ENCODE assay signal across 41 mouse cellular contexts in genomic region chr1:171535194-171535593, GRCm38 (mm10). TPM values are rescaled to one million over a fixed set of nuclear protein-coding genes. Genes with fewer than 3 reads are reported as not detected.
"Had no signal": no experiment of that assay in that cellular context is flagged by ENCODE, and none has a peak within 500 bp of the region (broad histone marks: within the 10 kb centered on the region; RNA-seq: fewer than 3 reads in every experiment).

Gene Itln1, minus strand, starts transcription at chr1:171535294.

- H3K4me1 ChIP-seq: heart, embryonic 10.5 days; heart, embryonic 12.5 days; heart, embryonic 13.5 days; heart, embryonic 15.5 days; hindbrain, embryonic 10.5 days; hindbrain, embryonic 12.5 days; hindbrain, embryonic 13.5 days; hindbrain, embryonic 15.5 days; intestine, embryonic 15.5 days; kidney, embryonic 15.5 days had no signal

- H3K4me3 ChIP-seq: heart, embryonic 10.5 days; heart, embryonic 12.5 days; heart, embryonic 13.5 days; heart, embryonic 15.5 days; hindbrain, embryonic 10.5 days; hindbrain, embryonic 12.5 days; hindbrain, embryonic 13.5 days; hindbrain, embryonic 15.5 days; intestine, embryonic 15.5 days; kidney, embryonic 15.5 days; layer of hippocampus, adult 2 months; left cerebral cortex, adult 2 months had no signal

- H3K36me3 ChIP-seq: heart, embryonic 10.5 days; heart, embryonic 12.5 days; heart, embryonic 13.5 days; heart, embryonic 15.5 days; hindbrain, embryonic 10.5 days; hindbrain, embryonic 12.5 days; hindbrain, embryonic 13.5 days; hindbrain, embryonic 15.5 days; intestine, embryonic 15.5 days; kidney, embryonic 15.5 days had no signal

- H3K4me2 ChIP-seq: heart, embryonic 11.5 days; heart, embryonic 12.5 days; heart, embryonic 13.5 days; heart, embryonic 15.5 days; hindbrain, embryonic 12.5 days; hindbrain, embryonic 13.5 days; hindbrain, embryonic 14.5 days; hindbrain, embryonic 15.5 days; intestine, embryonic 15.5 days; kidney, embryonic 15.5 days had no signal

- H3K9ac ChIP-seq: heart, embryonic 12.5 days; heart, embryonic 13.5 days; heart, embryonic 15.5 days; hindbrain, embryonic 12.5 days; hindbrain, embryonic 13.5 days; hindbrain, embryonic 14.5 days; hindbrain, embryonic 15.5 days; intestine, embryonic 15.5 days; kidney, embryonic 15.5 days had no signal

- H3K27ac ChIP-seq: heart, embryonic 10.5 days; heart, embryonic 13.5 days; heart, embryonic 15.5 days; hindbrain, embryonic 10.5 days; hindbrain, embryonic 12.5 days; hindbrain, embryonic 13.5 days; hindbrain, embryonic 14.5 days; hindbrain, embryonic 15.5 days; hindbrain, postnatal 0 days; intestine, embryonic 15.5 days; kidney, embryonic 15.5 days; kidney, postnatal 0 days; layer of hippocampus, adult 2 months; left cerebral cortex, adult 2 months had no signal

- H3K27me3 ChIP-seq: heart, embryonic 12.5 days; heart, embryonic 13.5 days; heart, embryonic 15.5 days; hindbrain, embryonic 12.5 days; hindbrain, embryonic 13.5 days; hindbrain, embryonic 15.5 days; intestine, embryonic 15.5 days; kidney, embryonic 15.5 days had no signal

- H3K9me3 ChIP-seq: heart, embryonic 10.5 days; heart, embryonic 15.5 days; hindbrain, embryonic 13.5 days; hindbrain, embryonic 15.5 days; intestine, embryonic 15.5 days; kidney, embryonic 15.5 days had no signal

- ATAC-seq: hindbrain, embryonic 16.5 days; hindbrain, postnatal 0 days; inflammation-experienced regulatory T-cells, adult 6 months; intestine, embryonic 15.5 days; intestine, embryonic 16.5 days; intestine, postnatal 0 days had no signal

- DNase-seq: heart, postnatal 10 days; heart, postnatal 14 days; heart, postnatal 36 days; heart, postnatal 4 days; kidney, adult 11 months; kidney, adult 18-20 months; kidney, adult 2 months; kidney, adult 8-10 months; kidney, adult 9 months; kidney, postnatal 10 days; kidney, postnatal 14 days; kidney, postnatal 25 days; kidney, postnatal 36 days; layer of hippocampus, adult 9-11 months; layer of hippocampus, postnatal 36 days had no signal

RNA-seq across cellular contexts. Expression of gene Itln1, which starts in this region (rescaled TPM):
- polyA plus RNA-seq: heart, embryonic 10.5 days; heart, embryonic 11.5 days; heart, embryonic 12.5 days; heart, embryonic 13.5 days; heart, embryonic 14.5 days; heart, embryonic 15.5 days; heart, postnatal 0 days; hindbrain, embryonic 10.5 days; hindbrain, embryonic 11.5 days; hindbrain, embryonic 12.5 days; hindbrain, embryonic 13.5 days; hindbrain, embryonic 14.5 days; hindbrain, embryonic 15.5 days; hindbrain, embryonic 16.5 days; hindbrain, postnatal 0 days; inflammation-experienced regulatory T-cells, adult 6 months; intestine, embryonic 14.5 days; intestine, embryonic 15.5 days; kidney, adult 2 months; kidney, embryonic 14.5 days; kidney, embryonic 15.5 days; kidney, embryonic 16.5 days; kidney, postnatal 0 days had no signal
